Mouse (Mus musculus): Measurements from ENCODE around the gene Dynll1.

The Dynll1 gene

DNA sequence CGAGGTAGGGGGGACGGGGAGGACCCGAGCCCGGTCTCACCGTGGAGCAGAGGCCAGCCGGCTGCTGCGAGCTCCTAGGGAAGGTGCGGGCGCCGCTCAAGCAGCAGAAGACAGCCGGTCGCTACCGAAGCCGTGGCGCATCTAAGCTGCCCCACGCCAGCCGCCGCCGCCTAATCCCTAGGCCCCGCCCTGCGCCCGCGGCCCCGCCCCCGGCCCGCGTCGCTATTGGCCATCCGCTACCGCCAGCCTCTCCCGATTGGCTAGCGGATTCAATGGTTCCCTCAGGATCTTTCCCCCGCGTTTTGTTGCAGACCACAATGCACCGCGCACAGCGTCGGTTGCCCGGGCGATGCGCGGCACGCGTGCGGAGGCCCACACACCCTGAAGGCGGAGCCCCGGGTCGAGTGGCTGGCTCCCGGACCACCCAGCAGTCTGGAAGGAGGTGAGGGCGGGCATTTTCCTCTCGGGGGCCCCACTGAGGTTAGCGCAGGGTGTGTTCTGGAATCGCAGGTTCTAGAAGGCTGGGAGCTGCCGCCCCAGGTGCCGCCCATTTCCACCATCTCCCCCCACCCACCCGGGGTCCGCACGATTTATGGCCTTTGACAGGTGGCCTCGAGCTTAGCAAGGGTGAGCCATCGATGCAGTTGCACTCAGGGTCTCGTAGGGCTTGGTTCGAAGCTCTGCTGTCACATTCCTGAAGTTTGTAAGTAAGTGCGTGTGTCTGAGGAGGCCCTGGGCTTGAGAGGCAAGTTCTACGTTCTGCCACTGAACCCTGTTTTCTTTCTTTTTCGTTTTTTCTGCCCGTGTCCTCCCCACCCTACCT, at the start of gene Dynll1:
TSS of gene Dynll1 (minus strand) at position 208 of the 823 bp plus-strand sequence.
- in situ Hi-C loops (cut with MboI, MseI), result no loop called here

DNA sequence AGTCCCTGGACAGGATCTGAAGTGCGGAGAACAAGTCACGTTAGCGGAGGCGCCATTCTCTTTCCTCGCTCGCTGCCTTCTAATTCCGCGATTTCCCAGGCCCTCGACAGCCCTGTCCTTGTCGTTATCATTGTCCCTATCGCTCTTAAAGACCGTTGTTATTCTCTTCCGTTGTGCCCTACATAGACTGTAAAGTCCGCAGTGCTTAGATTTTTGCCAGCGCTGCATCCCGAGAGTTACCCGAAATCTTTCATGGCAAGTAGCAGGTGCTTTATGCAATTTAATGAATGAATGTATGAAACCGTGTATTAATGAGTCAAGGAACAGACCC, 48.4 kb upstream of the Dynll1 start:
- in situ Hi-C loops (cut with MboI, MseI), result no loop called here

DNA sequence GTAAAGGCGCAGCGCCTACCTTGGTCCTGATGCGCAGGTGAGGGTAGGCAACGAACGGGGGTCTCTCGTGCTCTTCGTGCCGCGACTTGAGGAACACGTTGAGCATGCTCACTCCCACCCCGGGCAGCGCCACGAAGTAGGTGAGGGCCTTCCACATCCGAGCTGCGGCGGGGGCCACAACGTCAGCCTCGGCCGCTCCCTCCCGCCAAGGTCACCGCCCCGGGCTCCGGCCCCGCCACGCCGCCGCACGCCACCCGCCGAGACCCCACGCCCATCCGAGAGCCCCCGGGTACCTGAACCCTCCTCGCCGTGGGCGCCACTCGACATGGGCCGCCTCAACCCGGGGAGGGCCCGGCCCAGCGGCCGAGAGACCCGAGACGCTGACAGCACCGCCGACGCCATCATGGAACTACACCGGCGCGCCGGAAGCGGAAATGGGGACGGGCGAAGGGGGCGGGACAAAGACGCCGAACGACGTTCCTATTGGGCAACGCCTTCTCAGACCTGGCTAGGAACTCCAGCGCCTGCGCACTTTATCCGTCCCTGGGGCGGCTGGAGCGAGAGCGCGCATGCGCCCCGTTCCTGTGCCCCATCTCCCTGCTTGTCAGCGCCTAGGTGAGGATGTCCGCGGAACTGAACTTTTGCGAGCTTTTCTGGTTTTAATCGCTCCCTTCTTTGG, 47.9 kb upstream of the Dynll1 start, which contains the start of gene Cox6a1:
TSS of gene Cox6a1 (minus strand) at position 436 of the 679 bp plus-strand sequence.
- in situ Hi-C loops (cut with MboI, MseI), result no loop called here

DNA sequence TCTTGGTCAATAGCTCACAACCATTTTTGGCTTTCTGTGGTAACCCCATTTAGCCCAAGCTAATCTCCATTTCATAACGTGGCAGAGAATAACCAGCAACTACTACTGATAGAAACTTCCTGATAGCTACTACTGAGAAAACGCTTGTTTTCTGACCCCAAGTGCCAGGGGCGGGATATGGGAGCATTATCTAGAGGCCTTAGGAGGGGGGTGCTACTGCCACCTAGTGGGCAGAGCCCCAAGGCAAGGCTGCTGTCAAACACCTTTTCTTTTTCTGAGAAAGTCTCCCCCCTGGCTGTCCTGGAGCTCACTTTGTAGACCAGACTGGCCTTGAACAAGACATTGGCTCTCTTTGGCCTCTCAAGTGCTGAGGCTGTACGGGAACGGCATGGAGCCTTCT, 46.8 kb upstream of the Dynll1 start:
- in situ Hi-C loops (cut with MboI, MseI), result no loop called here

DNA sequence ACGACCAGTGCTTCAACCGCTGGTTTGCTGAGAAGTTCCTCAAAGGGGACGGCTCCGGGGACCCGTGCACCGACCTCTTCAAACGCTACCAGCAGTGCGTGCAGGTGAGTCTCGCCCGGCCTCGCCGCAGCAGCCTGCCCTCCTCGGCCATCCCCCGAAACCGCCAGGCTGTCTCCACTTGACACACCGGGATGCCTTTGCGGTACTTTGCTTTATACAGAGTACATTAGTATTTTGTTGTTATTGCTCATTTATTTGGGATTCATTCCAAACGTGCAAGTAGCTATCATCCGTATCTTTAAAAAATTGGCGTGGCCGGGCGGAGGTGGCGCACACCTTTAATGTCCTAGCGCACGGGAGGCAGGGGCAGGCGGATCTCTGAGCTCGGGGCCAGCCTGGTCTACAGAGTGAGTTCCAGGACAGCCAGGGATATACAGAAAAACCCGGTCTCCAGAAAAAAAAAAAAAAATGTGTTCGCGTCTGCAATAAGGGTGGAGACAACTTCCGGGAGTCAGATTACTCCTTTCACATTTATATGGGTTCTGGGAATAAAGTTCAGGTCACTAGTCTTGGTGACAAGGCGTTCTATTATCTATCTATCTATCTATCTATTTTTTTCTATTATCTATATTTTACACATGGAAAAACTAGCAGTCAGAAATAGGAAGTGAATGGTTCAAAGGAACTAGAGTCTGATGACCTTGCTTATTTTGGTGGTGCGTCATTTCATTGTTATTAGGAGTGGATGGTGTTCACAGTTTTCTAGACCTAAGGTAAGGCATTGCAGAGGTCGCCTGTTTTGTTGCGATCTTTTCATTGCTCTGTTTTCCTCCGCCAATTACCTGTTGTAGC, 40.7 kb upstream of the Dynll1 start:
- in situ Hi-C loops (cut with MboI, MseI), result no loop called here

DNA sequence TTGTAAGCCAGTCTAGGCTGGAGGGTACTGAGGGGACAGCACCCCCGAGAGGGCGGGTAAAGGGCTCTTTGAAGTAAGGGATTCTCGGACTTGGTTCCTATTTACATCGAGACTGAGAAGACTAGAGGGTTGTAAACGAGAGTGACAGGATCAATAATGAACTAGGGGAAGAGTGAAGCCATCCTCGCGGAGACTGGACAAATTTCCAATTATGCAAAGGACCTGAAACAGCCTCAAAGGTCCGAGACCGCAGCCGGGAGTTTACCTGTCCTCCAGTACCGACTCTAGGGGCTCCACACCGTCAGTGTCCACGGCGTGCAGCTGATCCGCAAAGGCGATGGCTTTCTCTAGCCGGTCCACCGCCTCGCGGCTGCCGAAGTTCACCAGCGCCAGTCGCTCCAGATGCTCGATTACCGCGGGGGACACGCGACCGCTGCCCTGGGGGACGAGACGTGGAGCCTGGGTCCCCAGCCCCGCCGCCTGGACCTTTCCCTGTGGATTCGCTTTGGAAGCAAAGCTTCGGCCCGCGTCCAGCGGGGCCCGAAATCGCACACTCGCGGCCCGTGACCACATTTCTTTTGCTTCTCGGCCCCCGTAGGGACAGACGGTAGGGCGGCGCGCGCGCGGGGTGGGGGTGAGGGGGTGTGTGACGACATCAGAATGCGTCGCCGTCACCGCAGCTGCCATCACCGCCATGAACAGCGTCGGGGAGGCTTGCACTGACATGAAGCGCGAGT, 39.9 kb upstream of the Dynll1 start, which contains the start of the genes Gatc and Triap1:
TSS of gene Gatc (minus strand) at position 602 of the 737 bp plus-strand sequence.
TSS of gene Triap1 (plus strand) at position 649 of the 737 bp plus-strand sequence.
- in situ Hi-C loops (cut with MboI, MseI), result no loop called here

DNA sequence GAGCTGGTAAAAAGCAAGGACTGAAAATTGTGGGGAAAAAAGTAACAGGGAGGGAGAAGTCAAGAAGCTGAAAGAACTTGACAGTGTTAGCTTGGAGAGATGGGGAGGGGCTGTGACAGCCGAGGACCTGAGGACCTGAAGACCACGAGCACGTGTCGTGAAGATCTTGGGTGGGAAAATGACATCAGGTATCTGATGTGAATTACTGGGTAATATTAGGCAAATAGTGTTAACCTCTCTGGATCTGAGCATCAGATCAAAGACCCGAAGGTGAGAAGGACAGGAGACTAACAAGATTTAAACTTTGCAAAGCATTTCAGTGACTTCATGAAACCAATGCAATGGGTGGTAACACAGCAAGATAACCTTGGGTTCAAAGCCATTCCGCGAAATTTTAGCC, 39.2 kb upstream of the Dynll1 start:
- in situ Hi-C loops (cut with MboI, MseI), result no loop called here

DNA sequence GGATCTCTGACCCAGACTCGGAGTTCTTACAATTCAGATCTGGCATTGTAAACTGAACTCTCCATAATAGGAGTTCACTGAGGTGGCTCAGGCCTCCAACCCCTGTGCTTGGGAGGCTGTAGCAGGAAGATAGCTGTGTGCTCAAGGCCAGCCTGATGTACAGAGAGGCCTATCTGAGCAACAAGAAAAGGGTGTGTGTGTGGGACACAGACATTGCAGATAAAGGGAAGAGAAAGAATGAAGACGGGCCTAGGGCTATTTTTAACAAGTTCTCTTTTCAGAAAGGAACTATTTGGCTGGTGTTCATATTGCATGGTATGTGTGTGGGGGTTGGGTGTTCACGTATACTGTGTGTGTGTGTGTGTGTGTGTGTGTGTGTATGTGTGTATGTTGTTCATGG, 32.8 kb upstream of the Dynll1 start:
- in situ Hi-C loops (cut with MboI, MseI), result no loop called here

DNA sequence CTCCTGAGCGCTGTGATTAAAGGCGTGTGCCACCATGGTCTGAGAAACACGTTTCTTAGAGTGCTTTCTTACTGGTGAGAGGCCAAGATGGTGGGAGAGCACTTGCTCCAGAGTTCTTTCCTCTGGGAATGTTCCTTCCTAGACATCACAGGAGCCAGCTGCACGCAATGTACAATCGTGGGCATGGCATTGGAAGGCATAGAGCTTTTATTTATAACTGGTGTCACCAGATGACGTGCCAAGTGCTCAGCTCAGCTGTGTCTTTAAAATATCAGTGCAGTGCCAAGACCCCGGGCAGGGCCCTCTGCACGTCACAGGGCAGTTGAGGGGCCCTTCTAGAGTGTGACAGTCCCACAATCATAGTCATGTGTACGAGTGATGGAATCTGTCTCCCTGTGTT, 30.2 kb upstream of the Dynll1 start:
- in situ Hi-C loops (cut with MboI, MseI), result no loop called here

DNA sequence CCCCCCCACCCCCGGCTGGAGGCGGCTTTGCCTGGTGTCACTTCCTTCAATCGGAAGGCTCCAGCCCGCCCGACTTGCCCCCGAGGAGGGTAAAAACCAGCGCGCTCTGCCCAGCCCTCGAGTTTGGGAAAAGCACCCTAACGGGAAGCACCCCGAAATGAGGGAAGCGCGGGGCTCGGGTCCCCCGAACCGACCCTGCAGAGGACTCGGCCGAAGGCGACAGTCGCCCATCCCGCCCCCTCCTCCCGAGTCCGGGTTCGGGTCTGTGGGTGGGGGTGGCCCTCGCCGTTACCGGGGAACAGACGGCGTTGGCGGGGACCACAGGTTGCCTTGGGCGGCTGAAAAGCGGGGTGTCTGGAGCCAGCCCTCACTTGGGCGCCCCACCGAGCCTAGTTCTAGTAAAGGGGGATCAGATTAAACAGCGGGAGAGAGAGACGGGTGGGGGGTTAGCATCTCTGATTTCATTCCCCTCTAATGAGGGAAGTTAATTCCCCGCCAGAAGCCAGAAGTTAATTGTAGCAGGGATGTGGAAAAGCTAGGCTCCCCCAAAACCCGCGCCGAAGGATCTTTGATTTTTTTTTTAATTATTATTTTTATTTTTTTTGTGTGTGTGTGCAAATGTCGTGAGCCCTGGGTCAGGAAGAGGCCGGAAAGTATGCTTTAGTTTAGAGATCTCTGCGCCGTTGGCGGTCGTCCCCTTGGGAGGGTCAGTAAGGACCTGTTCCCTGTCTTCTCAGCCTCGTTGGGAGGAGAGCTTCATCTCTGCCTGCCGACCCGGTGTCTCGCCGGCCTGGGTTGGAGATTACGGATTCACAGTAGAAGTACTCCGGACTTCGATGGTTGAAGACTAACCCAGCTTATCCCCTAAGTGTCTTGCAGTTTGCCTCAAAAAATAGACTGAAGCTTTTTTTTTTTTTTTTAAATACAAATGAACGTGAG, 27.1 kb upstream of the Dynll1 start:
- in situ Hi-C loops (cut with MboI, MseI), result no loop called here

DNA sequence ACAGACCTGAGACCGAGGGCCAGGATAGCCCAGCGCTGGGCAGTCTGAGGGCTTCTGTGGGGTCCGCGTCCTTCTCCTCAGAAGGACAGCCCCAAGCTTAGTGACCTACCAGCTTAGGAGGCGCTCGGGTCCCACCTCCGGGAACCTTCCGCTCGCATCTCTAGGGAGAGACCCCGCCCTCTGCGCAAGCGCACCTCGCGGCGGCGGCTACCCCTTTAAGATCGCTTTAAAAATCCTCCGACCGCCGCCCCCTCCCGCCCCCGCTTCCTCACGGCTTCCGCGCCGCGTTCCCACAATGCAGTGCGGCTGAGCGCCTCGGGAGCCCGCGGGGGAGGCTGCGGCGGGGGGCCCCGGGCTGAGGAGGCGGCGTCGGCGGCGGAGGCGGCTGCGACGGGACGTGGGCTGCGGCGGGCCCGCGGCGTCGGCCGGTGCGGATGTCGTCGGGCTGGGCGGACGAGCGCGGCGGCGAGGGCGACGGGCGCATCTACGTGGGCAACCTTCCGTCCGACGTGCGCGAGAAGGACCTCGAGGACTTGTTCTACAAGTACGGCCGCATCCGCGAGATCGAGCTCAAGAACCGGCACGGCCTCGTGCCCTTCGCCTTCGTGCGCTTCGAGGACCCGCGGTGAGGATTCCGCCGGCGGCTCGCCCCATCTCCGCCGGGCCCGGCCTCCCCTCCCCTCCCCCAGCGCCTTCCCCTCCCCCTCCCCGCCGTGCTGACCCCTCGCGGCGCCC, 26.2 kb upstream of the Dynll1 start, which contains the start of gene Srsf9:
TSS of gene Srsf9 (plus strand) at position 303 of the 735 bp plus-strand sequence.
- in situ Hi-C loops (cut with MboI, MseI), result no loop called here

DNA sequence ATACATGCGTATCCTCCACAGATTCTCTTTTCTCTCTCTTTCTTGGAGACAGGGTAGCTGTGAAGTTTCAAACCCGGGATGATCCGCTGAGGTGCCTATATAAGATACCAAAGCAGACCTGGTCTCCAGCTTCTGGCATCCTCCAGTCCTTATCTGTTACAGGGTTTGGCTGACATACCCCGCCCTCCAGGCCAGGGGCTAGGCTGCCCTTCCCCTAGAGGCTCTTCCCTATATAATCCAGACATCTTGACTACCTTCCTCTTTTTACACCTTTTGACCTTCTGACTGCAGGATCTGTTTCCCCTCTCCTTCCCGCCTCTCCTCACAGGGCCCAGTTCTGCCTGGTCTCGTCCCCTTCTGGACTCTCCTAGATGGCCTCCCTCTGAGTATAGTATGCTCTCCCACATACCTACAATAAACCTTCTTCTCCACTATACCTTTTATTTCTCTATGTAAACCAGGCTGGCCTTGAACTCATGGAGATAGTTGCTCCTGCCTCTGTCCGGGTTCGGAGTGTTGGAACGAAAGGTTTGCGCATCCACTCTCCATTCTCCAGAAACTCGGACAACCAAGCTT, 25.5 kb upstream of the Dynll1 start:
- in situ Hi-C loops (cut with MboI, MseI), result no loop called here

DNA sequence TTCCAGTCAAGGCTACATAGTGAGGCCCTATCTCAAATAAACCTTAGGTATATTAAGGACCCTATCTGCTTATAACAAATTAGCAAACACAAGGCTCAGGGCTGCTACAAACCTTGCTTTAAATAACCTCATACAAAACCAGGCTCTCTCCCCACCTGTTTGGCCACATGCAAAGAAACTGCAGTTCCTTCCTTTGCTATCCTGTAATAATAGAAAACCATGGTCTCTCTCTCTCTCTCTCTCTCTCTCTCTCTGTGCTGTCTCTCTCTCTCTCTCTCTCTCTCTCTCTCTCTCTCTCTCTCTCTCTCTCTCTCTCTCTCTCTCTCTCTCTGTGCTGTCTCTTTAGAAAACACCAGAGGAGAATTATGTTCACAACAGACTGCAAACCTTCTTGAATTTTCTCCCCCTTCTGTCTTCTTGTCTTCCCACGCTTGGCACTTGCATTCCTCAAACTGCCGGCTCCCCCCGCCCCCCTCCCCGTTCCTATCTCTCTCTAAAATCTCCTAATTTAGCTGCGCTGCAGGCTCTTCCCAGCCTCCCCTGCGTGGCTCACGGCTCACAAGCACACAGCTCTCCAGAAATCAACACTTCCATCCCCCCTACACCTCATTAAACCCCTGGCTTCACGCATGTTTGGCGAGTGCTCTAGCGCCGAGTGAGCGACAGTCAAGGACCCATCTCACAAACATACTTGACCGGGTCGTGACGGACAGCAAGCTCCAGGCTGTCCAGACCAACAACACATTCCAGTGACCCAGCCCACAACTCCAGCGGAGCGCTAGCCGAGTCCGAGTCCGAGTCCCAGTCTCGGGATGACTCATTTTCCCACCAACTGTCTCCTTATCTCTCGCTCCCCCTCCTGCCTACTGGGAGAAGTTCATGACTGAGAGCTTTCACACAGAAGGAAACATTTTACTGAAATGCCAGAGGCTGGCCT, 18.5 kb upstream of the Dynll1 start:
- in situ Hi-C loops (cut with MboI, MseI), result no loop called here

DNA sequence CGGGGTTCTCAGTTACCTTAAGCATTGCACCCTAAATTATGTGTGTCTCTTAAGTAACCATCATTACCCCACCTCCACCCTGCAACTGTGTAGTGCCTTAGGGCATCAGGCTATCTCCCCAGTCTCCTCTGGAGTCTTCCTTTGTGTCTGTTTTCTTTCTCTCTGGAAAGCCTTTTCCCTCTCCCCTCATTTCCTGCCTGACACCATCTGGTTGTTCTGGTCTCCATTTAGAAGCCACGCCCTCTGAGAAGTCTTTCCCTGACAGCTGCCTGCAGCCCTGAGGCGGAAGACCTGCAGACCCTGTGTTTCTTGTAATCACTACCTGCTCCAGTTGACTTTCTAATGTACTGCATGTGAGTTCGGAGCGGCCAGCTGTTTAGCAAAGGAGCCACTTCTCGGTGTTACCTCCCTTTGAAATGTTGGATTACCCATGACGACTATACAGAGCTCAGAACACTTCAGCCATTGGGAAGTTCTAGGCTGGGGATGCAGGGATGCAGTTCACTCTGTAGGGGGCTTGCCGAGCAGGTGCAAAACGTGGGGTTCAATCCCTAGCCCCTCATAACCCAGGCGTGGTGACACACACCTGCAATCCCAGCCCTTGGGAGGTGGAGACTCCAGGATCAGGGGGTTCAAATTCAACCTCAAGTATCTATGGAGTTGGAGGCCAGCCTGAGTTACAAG, 17.0 kb upstream of the Dynll1 start:
- in situ Hi-C loops (cut with MboI, MseI), result no loop called here

DNA sequence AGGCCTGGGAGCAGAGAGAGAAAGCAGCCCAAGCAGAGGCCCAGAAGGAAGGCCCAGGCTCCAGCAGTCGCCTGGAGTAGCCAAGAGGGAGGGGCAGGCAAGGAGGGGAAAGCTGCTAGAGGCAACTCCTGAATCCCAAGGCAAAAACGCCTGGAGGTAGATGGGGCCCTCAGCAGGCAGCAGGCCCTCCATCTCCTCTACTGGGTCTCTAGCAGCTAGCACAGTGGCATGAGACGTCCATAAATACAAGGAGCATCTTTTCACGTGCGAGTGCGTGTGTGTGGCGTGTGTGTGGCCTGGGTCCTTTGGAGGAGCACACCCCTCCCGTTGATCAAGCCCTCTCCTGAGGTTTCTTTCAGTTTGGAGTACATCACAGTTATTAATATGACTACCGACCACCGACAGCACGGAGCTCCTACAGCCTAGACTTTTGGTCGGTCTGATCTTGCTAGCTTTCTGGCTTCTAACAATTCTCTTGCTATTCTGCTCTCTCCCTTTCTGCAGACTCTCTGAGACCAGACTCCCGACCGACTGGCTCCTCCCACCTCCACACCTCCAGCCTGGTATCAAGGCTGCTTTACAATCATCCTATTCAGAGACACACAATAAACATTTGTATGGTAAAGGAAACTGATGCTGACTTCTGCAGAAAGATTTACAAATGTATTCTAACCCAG, 16.3 kb upstream of the Dynll1 start:
- in situ Hi-C loops (cut with MboI, MseI), result no loop called here

DNA sequence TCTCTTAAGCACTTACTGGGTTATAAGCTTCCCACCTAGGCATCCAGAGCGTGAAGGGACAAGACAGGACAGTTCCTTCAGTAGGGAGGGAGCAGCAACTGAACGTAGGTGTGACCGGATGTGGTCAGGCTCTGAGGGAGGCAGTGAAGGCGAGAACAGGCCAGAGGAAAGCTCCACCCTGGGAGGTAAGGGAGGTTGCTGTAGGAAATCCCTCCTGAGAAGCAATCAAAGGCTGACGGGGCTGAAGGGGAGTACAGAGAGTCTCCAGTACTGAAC, 12.8 kb upstream of the Dynll1 start:
- in situ Hi-C loops (cut with MboI, MseI), result no loop called here

All from T-helper 1 cell (primary cell).